Mouse (Mus musculus): ENCODE measurements at regions not wholly inside any gene's neighbourhood (a gene's known extent, or its start where the extent isn't known, plus 50 kb on each side); places are given as distances from the start of the nearest gene placed in this dataset.
"Not testable (repeated sequence)": the region's sequence is repeated elsewhere in the genome, so short reads cannot be mapped to it uniquely, and the experiment has no call there.

DNA sequence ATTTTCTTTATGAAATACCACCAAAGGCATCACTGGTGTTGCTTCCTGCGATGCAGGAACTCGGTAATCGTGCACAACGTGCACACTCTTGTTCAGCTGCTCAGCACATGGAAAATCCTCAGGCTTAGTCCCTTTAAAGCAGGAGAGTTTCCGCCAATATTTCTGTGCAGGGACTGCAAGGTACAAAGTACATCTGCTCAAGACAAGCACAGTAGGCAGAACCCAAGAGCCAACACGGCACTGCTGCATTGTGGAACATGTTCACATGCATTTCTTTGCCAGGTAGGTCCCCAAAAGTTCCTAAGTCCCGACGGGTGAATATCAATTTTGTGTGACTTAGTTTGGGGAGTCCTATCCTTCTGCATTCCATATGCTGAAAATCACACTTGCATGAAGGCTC lies 808.0 kb upstream of the Pou3f3 start:
- DNase-seq (ENCODE audit: low spot score): no peak

GRCm38 (mm10) chr1:41888213-41888612 lies 807.4 kb upstream of the Pou3f3 start:
- peak; percentile 72 for DNase-seq (ENCODE audit: low spot score)

GRCm38 (mm10) chr1:41888966-41889365 lies 806.6 kb upstream of the Pou3f3 start:
- peak; percentile 42 for DNase-seq (ENCODE audit: low spot score)

DNA sequence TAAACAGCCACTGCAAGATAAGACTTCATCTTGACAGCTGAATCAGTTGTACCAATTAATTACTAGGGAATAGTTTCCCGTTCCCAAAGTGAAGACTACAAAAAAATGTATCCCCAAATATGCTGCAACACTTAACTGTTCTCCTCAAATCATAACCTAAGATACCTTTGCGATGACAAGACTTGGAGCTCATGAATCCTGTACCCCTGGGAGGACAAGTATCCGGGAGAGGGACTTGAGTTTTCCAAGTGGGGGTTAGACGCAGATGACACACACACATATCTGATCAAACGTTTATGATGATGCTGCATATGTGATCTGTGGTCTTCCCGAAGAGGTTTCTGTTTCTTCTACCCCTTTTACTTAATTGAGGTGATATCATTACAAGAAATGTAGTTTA lies 805.6 kb upstream of the Pou3f3 start:
- no peak for DNase-seq (ENCODE audit: low spot score)

GRCm38 (mm10) chr1:41890714-41891689 lies 804.6 kb upstream of the Pou3f3 start:
- peak; percentile 60 for DNase-seq (ENCODE audit: low spot score)

- peak; percentile 10 for DNase-seq (ENCODE audit: low spot score)
Observed at GRCm38 (mm10) chr1:41891730-41892129, 803.8 kb upstream of the Pou3f3 start.

GRCm38 (mm10) chr1:41892376-41892775 lies 803.2 kb upstream of the Pou3f3 start:
- peak; percentile 44 for DNase-seq (ENCODE audit: low spot score)

DNA sequence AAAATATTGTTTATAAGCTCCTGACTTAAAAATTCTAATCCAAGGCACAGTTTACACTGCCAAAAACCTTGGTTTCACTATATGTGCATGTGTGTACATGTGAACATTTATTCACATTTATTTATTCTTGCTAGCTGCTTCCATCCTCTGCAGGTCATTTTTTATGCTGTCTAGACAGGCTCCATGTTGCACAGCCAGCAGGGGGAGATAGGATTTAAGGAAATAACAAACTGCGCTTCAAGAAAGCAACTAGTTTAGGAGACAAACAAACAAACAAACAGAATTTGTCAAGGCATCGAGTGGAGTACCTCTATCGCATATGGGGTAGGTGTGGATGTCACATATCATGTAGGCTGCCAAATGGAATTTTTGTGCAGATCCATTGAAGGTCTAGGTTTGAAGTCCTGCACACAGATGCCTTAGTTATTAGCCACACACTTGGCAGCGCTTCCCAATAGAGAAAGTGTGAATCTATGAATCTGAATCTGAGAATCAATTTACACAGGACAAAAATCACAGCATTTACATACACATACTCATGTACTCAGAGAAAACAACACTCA lies 797.7 kb upstream of the Pou3f3 start:
- DNase-seq (ENCODE audit: low spot score): peak; percentile 28

- no peak for DNase-seq (ENCODE audit: low spot score)
Observed at GRCm38 (mm10) chr1:41900370-41900769, 795.2 kb upstream of the Pou3f3 start.

- DNase-seq (ENCODE audit: low spot score): no peak
Observed at GRCm38 (mm10) chr1:41905971-41906370, 789.6 kb upstream of the Pou3f3 start.

GRCm38 (mm10) chr1:41908001-41908807 lies 787.4 kb upstream of the Pou3f3 start:
- no peak for DNase-seq (ENCODE audit: low spot score)

DNA sequence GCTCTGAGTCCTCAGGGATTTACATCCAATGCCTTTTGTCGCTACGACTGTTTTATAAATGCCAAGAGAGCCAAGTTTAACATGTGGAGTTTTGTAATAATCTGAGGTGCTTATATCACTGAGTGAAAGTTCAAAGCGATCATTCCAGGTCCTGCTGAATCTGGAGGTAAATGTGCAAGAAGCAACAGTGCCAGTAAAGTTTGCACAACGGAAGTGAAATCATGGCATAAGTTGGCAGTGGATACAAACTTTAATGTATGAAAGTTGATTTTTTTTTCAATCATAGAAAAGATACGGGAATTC lies 786.8 kb upstream of the Pou3f3 start:
- no peak for DNase-seq (ENCODE audit: low spot score)

DNA sequence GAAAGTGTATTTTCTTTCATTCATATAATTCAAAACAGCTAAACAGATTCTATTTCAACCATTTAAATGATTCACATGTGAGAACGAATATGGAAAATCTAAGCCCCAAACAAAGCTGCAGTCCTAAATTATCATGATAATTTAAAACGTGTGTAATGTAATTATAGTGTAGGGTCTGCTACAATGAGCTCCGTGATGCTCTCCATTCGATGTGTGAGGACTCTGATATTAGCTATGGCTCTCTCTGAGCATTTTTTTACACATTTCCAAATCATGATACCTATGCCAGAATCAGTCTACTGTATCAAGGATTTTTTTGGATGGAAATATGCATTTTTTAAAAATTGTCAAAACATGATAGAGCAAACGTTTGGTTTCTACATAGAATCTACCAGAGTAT lies 785.8 kb upstream of the Pou3f3 start:
- no peak for DNase-seq (ENCODE audit: low spot score)

DNA sequence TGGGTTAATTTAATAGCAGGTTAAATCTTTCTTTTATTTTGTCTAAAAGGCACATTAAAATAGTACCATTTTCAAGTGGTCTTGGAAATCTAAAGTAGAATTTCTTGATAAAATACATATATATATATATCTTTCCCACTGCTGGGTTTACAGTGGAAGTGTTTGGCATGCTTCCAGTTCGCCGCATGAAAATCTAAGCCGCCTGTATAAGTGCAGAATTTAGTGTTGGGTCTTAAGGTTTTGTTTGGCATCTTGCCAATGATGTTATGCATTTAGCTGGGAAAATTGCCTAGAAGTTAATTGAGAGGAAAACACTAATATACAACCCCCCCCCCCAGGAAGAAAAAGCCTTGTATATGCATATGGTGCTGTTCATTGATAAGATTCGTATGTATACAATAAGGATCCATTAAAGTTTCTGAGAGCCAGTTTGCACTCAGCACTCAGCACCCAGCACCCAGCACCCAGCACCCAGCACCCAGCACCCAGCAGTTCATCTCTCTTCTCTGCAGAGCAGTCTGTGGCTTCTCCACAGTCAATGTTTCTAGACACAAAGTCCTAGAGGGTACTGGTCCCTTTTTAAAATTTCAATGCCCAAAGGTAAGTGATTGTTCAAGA lies 778.7 kb upstream of the Pou3f3 start:
- DNase-seq (ENCODE audit: low spot score): no peak

GRCm38 (mm10) chr1:41917807-41918206 lies 777.8 kb upstream of the Pou3f3 start:
- DNase-seq (ENCODE audit: low spot score): not testable (repeated sequence)

DNA sequence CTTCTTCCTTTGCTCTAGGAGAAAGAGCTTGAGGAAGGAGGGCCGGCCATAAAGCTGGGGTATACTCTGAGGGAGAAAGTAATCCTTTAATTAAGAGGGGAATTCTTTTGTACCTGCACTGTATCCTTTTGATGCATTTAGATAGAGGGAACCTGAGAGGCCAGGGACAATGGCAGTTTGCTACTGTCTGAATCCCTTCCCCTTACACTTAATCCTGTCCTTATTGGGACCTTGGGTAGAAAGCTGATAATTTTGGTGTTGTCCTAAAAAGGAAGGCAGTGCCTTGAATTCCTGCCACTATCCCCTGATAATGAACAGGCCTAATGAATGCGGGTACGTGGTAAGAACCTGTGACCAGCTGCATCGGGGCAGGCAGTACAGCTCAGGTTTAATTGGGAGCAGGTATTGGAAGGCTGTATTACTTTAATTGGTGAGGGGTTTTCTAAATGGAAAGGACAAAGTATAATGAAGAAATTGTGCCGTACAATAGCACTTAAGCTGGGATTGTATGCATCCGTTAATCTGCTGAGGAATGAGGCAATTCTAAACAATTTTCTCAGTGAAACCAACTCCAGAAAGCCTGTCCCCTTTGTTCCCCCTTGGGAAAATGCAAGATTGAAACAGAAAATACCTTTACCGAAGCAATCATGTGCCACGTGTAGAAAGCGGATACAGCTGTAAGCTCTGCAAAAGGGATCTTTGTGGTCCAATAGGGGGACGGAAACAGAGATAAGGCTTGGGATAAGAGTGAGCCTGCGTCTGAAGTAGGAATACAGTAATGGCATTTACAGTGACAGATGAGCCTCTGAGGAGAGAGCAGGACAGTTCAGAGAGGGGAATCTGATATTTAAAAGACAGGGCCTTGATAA lies 776.9 kb upstream of the Pou3f3 start:
- DNase-seq (ENCODE audit: low spot score): peak; percentile 29

- no peak for DNase-seq (ENCODE audit: low spot score)
Observed at GRCm38 (mm10) chr1:41933777-41934176, 761.8 kb upstream of the Pou3f3 start.

GRCm38 (mm10) chr1:41935912-41936478 lies 759.6 kb upstream of the Pou3f3 start:
- DNase-seq (ENCODE audit: low spot score): peak; percentile 7

DNA sequence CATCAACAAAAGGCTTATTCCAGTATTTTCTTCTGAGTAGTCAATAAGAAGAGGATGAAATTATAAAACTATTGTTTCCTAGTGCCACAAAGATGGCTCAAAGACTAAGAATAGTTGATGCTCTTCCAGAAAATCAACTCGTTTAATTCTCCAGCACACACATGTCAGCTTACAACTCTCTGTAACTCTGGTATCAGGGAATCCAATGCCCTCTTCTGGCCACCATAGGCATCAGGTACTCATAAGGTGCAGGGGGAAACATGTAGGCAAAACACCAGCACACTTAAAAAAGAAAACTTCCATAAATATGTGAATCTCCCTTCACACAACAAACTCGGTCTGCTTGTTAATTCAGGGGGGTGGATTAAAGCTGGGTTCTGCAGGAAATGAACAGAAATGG lies 734.6 kb upstream of the Pou3f3 start:
- DNase-seq (ENCODE audit: low spot score): no peak

DNA sequence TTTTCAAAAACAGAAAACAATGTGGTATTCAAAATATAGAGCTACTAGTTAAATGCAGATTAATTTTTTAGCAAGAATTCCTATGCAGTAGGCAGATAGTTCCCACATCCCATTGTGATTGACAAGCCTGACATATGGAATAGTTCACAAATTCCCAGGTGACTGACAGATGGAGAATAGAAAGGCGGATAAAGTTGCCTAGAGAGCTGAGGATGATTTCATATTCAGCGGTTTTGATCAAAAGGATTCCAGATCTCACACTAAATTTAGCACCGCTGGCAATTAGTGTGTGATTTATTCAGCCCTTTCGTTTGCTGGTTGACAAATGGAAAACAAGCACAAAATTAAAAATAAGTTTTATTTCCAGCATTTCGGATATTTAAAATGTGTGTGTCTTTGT lies 714.0 kb upstream of the Pou3f3 start:
- no peak for DNase-seq (ENCODE audit: low spot score)

DNA sequence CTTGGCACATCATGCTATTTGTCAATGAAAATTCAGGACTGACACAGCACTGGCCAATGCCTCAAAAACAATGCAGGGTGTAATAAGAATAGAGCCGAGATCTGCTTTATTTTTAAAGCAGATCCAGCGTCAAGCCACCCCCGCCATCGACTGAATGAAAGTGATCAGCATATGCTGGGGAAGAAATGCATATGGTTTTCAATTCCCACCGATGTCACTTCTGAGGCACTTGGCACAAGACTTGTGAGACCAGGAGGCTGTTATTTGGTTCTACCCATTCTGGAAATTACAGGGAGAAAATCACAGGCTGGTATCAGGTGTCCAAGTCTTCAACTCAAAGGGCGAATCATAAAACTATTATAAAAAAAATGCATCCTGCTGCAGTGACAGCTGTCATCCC lies 689.3 kb upstream of the Pou3f3 start:
- DNase-seq (ENCODE audit: low spot score): no peak
